Mouse (Mus musculus) left cerebral cortex, postnatal 25 days (tissue): ENCODE measurements around the gene Cd160. TPM values are rescaled to one million over a fixed set of nuclear protein-coding genes. Genes with fewer than 3 reads are reported as not detected.
A peak's percentile ranks its signal among the peaks of the same experiment; 100 is the strongest.

Source experiments
- DNase-seq, 2 experiments: peaks; one replicate each; pipeline ENCODE4 v3.0.0; 2022; ENCODE audit warnings: low spot score in 2 of 2, mixed read lengths in 1 of 2
- intact Hi-C: fragments of 180-260 bp; cut with DNase I; formaldehyde crosslinking; loops from one replicate; pipeline ENCODE4 v1.15.1; 2025
- total RNA-seq, 2 experiments: library from RNA; stranded (reverse); gene quantifications; 2 replicates each; pipeline ENCODE4 v1.2.3; 2021

Cd160 gene
- total RNA-seq = not detected

DNA sequence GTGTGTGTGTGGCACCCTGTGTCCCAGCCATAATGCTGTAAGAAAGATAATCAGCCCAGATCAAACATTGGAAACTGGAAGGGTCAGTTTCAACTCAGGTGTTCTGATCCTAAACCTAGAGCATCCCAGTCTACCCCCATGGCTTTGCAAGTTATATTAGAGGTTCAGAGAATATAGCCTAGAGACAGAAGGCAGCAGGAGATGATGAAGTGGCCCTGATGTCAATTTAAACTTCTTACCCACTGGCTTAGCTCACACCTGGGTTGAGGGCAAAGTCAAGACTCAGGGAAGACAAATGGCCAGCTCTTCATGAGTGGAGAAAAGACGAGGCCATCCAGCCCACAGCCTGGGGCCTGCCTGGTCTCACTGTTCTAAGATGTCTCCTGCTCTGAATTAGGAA is at the start of gene Cd160, which contains the start of gene Pdzk1:
Cd160 (minus strand) TSS at position 368 of the 400 bp plus-strand sequence.
Pdzk1 (plus strand) TSS at position 301 of the 400 bp plus-strand sequence.
- intact Hi-C loops = no loop called here
- no peak for DNase-seq

DNA sequence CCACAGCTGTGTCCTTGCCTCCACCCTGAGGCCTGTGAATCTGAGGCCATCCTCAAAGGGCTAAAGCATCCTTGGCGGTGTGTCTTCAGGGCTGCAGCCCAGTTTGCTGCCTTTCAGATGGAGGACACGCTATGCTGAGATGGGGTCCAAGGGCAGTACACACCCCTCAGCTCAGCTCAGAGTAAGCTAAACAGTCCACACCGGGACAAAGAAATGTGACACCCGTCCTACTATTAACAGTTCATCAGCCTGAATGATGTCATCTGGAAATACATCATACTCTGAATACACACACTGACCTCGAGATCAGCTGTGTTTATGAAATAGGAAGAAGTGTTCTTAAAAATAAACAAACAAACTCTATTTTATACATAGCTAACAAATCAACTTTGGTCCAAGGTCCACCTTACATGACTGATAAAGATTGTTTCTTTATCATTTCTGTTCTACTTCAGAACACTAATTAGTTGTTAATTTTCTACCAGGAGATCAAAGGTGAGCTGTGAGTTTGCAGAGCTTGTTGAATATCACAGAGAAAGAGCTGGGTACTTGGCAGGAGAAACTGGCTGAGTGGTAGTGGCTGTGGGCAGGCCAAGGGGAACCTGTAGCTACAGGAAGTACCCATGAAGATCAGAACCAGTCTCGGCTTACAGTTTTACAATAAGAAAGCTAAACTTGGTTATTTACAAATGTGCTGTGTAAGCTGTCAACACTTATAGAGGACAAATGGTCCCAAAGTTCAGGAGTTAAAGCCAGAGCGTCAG is 45.8 kb upstream of the Cd160 start:
- no peak for DNase-seq
- intact Hi-C loops = no loop called here

DNA sequence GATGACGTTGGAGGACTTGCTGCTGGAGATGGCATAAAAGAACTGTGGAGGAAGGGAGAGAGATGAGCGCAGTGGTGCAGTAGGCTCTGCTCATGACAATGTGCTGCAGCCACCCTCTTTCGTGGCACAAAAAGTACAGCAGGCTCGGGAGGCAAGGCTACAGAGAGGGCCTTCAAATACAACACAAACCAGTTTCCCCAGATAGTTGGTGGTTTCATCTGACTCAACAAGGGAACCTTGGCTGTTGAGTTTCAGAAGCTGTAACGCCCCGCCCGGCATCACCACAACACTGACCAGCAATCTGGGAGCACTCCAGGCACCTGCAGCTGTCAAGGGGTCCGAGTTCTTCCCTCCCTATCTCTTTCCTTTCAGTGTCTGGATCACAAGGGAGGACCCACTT is 43.4 kb upstream of the Cd160 start:
- DNase-seq = no peak
- intact Hi-C loops = no loop called here

DNA sequence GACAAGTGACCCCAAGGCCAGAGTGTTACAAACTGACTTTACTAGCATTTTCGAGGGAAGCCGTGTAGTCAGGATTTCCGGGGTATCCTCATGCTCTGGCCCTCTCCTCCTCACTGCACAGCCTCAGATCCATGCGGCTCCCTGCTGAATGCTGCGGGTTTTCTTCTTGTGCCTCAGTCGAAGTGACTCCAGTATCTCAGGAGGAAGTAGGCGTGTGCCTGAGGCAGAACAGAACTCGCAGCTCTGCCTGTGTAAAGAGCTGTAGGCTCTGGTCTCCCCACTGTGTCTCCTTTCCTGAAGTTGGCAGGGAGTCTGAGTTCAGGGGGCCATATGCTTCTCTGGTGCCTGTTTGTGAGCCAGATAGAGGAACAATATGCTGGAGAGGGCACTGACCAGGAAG is 41.9 kb upstream of the Cd160 start:
- intact Hi-C loops = no loop called here
- no peak for DNase-seq

DNA sequence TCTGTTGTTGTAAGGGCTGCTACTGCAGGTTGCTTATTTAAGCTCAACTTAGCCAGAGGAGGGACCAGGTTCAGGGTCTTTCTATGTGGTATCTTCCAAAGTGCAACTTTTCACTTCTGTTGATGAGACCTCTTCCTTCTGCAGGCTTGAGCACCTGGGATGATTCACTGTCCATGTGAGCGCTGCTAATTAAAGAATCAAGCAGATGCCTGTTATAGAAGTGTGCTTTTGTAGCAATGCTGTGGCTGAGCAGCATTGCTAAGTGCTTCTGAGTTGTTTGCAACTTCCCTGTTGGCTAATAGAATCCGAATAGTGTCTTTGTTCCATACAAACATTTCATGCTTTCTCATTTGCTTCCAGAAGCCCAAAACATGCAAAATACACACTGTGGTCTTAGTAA is 41.1 kb upstream of the Cd160 start:
- DNase-seq = peak; percentile 27 to 47
- intact Hi-C loops = no loop called here

DNA sequence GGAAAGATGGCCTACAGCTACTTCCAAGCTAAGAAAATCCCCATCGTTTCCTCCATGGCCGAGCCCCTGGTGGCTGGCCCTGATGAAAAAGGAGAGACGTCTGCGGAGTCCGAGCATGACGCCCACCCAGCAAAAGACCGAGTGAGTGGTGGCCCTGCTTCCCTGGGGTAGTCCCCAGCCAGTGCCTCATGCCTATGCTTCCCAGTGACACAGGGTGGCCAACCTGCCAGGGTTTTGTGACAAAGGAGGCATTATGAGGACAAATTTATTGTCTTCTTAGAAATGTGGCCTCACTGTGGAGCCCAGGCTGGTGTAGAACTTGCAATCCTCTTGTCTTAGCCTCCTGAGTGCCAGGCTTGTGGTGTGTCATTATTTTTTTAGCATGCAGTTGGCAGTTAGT is 39.9 kb upstream of the Cd160 start:
- no peak for DNase-seq
- intact Hi-C loops = no loop called here

DNA sequence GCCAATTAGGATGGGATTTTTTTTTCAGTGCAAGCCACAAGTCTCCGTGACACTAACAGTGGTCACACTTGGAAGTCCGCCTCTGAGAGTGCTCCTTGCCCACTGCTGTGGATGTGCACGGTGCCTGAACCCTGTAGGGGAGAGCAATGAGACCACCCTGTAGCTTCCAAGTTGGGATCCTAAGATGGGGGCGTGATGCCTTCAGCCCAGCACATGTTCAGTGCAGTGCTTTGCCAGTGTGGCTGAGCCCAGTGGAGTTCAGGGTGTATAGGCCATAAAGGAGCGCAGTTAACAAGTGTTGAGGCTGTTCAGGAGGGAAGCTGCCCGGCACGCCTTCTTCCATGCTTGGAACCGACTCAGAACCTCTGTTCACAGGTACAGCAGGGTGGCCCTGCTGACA is 39.4 kb upstream of the Cd160 start:
- no peak for DNase-seq
- intact Hi-C loops = no loop called here

DNA sequence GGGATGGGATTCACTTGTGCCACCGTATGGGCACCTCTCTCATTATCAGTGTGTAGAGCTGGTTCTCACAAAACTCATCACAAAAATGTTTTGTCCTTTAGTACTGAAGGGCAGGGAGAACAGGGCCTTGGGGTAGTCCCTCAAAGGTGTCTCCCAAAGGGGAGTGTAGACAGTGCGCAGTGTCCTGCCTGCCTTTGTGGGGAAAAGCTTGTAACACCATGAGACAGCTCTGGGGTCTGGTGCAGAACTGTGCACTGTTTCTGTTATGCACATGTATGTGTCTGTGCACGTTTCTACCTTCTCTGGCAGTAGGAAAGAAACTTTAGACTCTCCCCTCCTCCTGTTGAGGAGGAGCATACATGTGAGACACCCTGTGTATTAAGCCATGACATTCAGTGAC is 38.7 kb upstream of the Cd160 start:
- intact Hi-C loops = no loop called here
- no peak for DNase-seq

DNA sequence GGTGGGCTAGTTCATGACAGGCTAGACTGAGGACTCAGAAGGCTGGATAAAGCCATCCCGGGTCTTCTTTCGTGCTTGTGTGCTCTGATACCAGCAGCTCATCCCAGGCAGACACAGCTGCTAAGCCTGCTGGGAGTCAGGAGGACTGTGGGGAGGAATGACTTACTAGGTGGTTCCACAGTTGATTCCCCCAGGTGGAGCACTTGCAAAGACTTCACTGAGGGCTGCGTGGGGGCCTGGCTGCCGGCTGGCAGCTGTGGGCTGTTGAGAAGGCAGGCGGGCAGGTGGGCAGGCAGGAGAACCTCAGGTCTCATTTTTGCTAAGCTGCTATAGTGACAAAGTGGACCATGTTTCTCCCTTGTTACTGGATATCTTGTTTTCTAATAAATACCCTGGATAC is 31.3 kb upstream of the Cd160 start:
- DNase-seq = peak in 1 of 2 experiments; percentile 22

DNA sequence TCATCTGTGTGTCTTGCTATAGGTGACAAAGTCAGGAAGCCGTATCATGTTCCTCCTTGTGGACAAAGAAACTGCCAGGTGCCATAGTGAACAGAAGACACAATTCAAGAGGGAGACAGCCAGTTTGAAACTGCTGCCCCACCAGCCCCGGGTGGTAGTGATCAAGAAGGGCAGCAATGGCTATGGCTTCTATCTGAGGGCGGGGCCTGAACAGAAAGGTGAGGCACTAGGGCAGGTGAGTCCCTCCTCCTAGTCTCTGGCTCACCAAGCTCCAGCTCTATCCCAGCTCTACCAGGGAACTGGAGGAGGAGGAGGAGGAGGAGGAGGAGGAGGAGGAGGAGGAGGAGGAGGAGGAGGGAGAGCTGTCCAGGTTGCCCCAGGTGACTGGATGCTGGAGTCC is 26.7 kb upstream of the Cd160 start:
- no peak for DNase-seq
- intact Hi-C loops = no loop called here

More for the DNA sequence above, 31.3 kb upstream of the Cd160 start:
- intact Hi-C loops = no loop called here

DNA sequence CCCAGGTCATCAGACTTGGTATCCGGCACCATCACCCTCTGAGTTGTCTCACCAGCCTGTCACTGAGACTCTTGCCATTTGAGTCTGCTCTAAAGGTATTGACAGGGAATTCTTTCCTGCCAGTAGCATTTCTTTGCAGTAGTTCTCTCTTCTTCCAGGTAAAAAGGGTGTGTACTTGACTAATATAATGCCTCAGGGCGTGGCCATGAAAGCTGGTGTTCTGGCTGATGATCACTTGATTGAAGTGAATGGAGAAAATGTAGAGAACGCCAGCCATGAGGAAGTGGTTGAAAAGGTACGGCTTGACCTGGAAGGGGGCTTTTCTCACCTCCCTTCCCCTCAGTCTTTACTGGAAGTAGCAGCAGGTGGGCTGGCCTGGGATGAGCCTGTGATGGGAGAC is 25.2 kb upstream of the Cd160 start:
- intact Hi-C loops = no loop called here

DNA sequence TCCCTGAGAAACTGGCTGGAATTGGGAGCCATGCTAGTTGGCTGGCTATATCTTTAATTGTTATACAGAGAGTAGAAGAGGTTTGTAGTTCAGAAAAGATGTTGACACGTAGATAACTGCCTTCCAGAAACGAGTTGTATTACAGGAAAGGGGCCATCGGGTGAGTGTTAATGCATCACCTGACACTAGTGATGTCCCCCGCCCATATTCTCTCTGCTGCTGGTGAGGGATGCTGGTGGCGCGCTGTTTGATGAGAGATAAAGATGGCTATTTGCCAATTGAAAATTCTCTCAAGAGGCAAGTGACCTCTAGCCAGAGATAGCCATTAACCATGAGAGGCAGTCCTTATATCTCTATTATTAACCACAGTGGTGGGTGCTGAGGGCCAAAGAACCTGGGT is 23.4 kb upstream of the Cd160 start:
- no peak for DNase-seq
- intact Hi-C loops = no loop called here

More for the DNA sequence above, 25.2 kb upstream of the Cd160 start:
- DNase-seq = no peak

DNA sequence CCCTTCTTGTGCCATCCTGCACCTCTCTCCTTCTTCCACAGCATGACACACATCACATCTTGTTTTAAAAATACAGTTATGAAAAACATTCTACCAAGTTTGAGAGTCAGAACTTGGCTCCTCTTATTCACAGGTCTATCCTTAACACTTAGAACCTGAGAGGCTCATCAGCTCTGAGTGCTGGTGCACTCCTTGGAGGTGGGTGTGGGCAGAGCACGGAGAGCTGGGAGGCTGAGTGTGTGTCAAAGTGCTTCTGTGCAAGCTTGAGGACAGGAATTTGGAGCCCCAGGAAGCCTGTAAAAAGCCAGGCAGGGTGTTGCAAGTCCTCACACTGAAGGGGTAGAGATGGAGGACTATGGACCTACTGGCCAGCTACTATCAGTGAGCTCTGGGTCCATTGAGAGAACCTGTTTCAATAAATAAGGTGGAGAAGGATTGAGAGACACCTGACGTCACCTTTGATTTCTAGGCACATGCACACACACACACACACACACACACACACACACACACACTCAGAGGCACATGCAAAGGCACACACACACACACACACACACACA is 20.1 kb upstream of the Cd160 start:
- no peak for DNase-seq
- intact Hi-C loops = no loop called here

DNA sequence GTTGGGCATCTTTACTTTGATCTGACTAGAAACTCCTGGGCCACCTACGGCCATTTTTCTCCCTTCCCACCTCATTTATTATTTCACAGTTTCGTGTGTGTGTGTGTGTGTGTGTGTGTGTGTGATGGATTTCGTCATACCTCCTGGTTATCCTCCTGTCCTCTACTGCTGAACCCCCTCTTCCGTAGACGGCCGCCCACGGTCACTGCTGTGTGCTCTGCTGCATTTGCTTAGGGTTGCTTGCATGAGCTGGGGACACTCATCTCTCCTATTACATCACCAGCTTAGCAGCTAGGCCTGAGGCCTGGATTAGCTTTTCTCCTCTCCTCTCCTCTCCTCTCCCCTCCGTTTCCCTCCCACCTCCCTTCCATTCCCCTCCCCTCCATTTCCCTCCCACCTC is 19.3 kb upstream of the Cd160 start:
- intact Hi-C loops = no loop called here
- peak in 1 of 2 experiments; percentile 40 for DNase-seq

DNA sequence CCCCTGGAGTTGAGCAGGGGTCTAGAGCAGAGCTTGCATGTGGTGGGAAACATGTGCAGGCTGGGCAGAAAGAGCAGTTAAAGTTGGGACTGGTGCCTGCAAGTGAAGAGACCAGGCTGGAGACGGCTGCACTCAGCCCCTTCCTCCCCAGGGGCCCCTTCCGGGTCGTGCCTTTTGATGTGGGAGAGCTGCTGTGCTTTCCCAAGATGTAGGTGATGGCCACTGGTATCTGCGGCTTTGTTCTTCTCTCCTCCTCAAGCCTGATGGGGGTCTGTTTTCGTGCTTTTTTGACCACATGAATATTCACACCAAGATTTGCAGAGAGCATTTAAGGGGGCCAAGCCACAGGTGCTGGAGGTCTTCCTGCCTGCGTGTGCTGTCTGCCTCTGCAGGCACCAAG is 18.5 kb upstream of the Cd160 start:
- intact Hi-C loops = no loop called here
- DNase-seq = no peak

DNA sequence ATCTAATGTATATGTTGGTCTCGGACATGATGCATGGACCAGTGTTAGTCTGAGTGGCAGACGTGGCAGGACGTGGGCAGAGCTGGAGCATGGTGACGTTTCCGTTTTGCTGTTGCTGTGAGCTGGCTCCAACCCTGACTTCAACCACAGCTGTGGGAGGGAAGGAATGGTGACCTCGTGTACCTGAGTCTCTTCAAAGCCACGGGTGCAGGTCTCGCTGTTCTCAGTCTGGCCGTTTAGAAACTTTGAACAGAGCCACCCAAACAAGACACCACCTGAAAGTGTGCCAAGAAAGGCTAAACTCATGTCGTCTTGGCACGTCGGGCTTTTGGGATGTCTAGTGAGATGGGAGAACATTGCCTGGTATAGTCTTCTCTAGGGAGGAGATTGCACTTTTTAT is 17.8 kb upstream of the Cd160 start:
- no peak for DNase-seq
- intact Hi-C loops = no loop called here

DNA sequence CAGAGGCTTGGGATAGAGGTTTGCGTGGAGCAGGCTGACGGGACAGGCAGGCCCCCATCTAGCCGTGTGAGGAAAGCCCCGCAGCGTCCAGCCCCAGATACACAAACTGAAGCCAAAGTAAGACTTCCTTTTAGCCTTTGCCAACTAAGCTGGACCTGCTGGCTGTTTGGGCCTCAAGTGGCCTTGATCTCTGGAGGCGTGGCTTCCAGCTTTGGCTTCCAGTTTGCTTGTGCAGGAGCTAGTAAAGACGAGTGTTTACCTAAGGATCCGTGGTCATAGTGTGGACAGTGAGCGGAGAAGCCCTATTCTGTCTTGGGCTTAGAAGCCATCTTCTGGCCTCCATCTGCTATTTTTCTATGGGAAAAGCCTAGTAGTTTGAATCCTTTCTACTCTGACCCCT is 16.7 kb upstream of the Cd160 start:
- intact Hi-C loops = no loop called here
- DNase-seq = no peak

DNA sequence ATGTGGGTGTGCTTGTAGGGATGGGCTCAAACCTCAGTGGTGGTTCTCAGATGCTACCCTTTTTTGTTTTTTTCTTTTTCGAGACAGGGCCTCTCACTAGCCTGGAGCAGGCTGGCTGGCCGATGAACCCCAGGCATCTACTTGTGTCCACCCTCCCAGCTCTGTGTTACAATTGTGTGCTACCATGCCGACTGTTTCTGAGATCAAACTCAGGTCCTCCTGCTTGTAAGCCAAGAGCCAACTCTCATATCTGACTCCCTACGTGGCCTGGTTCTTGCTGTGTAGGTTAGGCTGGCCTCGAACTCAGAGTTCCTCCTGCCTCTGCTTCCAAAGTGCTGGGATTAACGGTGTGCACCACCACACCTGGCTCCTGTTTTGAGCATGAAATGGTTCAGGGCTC is 16.0 kb upstream of the Cd160 start:
- intact Hi-C loops = no loop called here
- DNase-seq = no peak

DNA sequence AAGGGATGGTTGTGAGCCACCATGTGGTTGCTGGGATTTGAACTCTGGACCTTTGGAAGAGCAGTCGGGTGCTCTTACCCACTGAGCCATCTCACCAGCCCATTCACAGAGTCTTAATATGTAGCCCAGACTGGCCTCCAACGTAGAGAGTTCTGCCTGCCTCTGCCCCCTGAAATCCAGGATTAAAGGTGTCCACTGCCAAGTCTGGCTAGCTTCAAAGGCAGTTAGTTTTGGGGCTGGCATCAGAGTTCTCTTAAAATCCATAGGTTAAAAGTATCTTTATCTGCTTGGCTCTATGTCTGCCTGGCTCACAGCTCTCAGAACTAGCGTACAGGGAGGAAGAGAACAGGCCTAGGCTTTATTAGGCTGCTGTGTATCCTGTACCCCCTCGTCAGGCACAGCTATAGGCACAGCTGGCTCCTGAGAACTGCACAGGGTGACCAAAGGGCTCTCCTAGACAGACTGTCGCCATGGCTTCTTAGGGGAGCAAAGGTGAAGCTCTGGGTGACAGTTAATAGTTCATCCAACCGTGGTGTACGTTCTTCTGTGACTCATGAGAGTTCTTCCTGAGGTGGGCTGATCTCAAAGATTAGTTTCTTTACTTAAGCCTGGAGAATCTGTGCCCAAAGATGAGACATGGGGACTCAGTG is 10.0 kb upstream of the Cd160 start:
- intact Hi-C loops = no loop called here
- DNase-seq = no peak

DNA sequence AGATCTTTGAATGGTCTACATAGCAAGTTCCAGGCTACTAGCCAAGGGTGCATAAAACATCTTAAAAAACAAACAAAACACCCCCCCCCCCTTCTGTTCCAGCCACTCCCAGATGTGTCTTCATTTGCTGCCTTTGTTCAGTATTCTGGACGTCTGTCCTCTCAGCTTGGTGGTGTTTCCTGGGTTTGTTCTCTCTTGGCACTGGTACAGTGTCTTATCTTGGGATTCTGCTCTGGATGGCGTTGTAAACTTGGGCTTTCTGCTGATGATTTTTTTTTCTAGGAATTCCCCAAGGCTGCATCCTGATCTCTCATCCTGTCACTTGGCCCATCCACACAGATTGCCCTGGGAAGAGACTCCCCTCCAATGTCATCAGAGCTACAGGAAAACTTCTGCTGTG is 7.3 kb upstream of the Cd160 start:
- intact Hi-C loops = no loop called here
- DNase-seq = no peak
